Mouse (Mus musculus) macrophage (primary cell): ENCODE data around the gene Hist1h4b. TPM values are rescaled to one million over a fixed set of nuclear protein-coding genes. Genes with fewer than 3 reads are reported as not detected.

ENCODE experiments used
- H3K27ac ChIP-seq: fragments of 350-480 bp; formaldehyde crosslinking; 2 replicates; pipeline ENCODE4 v1.9.0; 2021
- H3K36me3 ChIP-seq: fragments of 350-480 bp; formaldehyde crosslinking; 2 replicates; pipeline ENCODE4 v1.9.0; 2021; ENCODE audit errors: inconsistent target
- H3K4me3 ChIP-seq: fragments of 350-480 bp; formaldehyde crosslinking; 2 replicates; pipeline ENCODE4 v1.9.0; 2021; ENCODE audit errors: inconsistent target
- H3K79me2 ChIP-seq: fragments of 350-480 bp; formaldehyde crosslinking; 2 replicates; pipeline ENCODE4 v1.9.0; 2021; ENCODE audit errors: inconsistent target
- WGBS: methylation state at CpG from one replicate; pipeline ENCODE4 v1.1.7; 2026; ENCODE audit warnings: inconsistent platforms; ENCODE audit not compliant: missing documents; 5-methylcytosine and 5-hydroxymethylcytosine counted together
- polyA plus RNA-seq: library from polyadenylated mRNA; stranded (reverse); fragments of 250-400 nt; gene quantifications from 3 replicates; pipeline ENCODE4 v1.2.4, GENCODE M21; 2018; ENCODE audit warnings: inconsistent platforms

The Hist1h4b gene
- polyA plus RNA-seq, 1 experiment from 2014 or later, result 0.99 TPM

GRCm38 (mm10) chr13:23730479-23730878 is 26.3 kb upstream of the Hist1h4b start:
- H3K4me3 ChIP-seq, result no peak overlapping the region
- H3K36me3 ChIP-seq, result no peaks in the 10 kb centered on the region
- 63% methylated on average over 8 of the region's 8 CpGs for WGBS
- H3K27ac ChIP-seq, result no peak overlapping the region
- no peaks in the 10 kb centered on the region for H3K79me2 ChIP-seq

DNA sequence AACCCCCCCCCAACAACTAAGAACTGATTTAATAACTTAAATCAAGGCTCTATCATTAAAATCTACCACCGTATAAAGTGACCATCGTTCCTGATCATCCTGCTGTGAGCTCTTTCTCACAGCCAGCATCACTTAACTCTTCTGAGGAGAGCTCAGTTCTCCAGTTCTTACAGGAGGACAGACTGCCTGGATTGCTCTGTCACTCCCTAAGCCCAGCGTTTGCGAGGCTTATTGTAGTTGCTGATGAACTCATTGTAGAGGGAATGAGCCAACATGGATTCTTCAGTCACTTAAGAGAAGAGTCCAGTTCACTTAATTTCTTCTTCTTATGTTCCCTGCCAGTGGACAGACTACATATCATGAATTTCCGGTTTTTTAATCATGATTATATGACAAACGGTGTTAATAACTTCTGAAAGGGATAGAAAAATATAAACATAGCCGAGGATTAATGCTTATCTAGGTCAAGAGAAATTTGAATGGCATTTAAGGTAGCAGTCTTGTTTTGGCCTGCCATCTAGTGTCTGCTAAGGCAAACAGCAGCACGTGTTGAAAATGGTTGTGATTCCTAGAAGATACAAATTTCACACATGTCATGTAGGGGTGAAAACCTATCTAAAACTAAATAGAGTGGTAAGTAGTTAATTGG is 24.5 kb upstream of the Hist1h4b start:
- no peak overlapping the region for H3K4me3 ChIP-seq
- H3K79me2 ChIP-seq, result no peaks in the 10 kb centered on the region
- 26% methylated on average over 8 of the region's 8 CpGs for WGBS
- no peak overlapping the region for H3K27ac ChIP-seq
- H3K36me3 ChIP-seq, result no peaks in the 10 kb centered on the region

GRCm38 (mm10) chr13:23737091-23737490 is 19.7 kb upstream of the Hist1h4b start:
- H3K27ac ChIP-seq, result no peak overlapping the region
- no peaks in the 10 kb centered on the region for H3K79me2 ChIP-seq
- 98% methylated on average over 5 of the region's 5 CpGs for WGBS
- no peak overlapping the region for H3K4me3 ChIP-seq
- H3K36me3 ChIP-seq, result no peaks in the 10 kb centered on the region

GRCm38 (mm10) chr13:23738041-23738440 is 18.8 kb upstream of the Hist1h4b start:
- Histone ChIP-seq H3K27ac (peak overlapping the region; percentile 78), H3K79me2 (no peaks in the 10 kb centered on the region), H3K36me3 (no peaks in the 10 kb centered on the region), H3K4me3 (no peak overlapping the region)
- 34% methylated on average over 4 of the region's 4 CpGs for WGBS

DNA sequence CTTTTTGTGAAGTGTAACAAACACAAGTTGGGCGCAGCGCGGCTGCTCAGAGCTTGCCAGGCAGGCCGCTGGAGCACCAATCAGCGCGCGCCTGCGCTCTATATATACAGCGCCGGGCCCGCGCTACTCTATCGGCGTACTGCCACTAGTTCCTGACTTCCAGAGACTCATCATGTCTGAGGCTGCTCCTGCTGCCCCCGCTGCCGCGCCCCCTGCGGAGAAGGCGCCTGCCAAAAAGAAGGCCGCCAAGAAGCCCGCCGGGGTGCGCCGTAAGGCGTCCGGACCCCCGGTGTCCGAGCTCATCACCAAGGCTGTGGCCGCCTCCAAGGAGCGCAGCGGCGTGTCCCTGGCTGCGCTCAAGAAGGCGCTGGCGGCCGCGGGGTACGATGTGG is 18.1 kb upstream of the Hist1h4b start, which contains the start of gene Hist1h1c:
Gene Hist1h1c (plus strand): TSS at position 132 of the 392 bp plus-strand sequence.
- H3K79me2 ChIP-seq, result no peaks in the 10 kb centered on the region
- no peaks in the 10 kb centered on the region for H3K36me3 ChIP-seq
- WGBS, result 1% methylated on average over 16 of the region's 38 CpGs
- H3K4me3 ChIP-seq, result peak within 1 kb of the TSS; percentile 60
- H3K27ac ChIP-seq, result peak within 1 kb of the TSS; percentile 90

DNA sequence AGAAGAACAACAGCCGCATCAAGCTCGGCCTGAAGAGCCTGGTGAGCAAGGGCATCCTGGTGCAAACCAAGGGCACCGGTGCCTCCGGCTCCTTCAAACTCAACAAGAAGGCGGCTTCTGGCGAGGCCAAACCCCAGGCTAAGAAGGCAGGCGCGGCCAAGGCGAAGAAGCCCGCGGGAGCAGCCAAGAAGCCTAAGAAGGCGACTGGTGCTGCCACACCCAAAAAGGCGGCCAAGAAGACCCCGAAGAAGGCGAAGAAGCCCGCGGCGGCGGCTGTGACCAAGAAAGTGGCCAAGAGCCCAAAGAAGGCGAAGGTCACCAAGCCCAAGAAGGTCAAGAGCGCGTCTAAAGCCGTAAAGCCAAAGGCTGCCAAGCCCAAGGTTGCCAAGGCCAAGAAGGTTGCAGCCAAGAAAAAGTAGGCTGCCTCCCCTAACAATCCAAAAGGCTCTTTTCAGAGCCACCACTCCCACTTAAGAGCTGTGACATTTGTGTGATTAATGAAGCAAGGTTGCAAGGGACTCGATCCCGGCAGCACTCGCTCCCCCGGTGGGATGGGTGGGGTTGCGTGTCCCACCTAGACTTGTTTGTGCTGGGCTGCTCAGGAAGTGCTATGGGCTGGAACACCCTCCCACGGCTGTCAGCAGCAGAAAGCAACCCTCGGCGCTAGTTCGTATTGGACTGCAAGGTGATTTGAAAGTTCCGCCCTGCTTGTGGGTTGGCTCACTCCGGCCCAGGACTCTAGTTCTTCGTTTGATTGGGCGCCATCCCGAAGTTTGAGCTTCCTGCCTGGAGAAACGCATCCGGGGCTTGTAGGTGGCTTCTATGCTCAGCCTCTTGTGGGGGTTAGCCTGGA is 17.5 kb upstream of the Hist1h4b start:
- 1% methylated on average over 39 of the region's 39 CpGs for WGBS
- H3K27ac ChIP-seq, result peak overlapping the region; percentile 90
- H3K4me3 ChIP-seq, result peak overlapping the region; percentile 60
- no peaks in the 10 kb centered on the region for H3K79me2 ChIP-seq
- H3K36me3 ChIP-seq, result no peaks in the 10 kb centered on the region

DNA sequence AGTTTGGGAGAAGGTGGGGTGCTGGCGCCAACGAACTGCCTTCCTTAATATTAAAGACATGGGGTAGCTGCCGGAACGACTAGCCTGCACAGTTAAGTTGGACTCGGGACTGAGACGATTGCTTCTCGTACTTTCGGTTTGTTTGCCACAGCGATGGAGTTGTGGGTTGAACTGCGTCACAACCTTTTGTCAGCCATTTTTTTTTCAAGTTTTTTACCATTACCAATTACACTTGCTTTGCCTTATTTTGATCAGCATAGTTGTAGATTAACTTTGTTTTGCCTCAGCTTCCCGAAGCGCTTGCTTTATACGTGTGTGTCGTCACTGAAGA is 16.9 kb upstream of the Hist1h4b start:
- peak overlapping the region; percentile 90 for H3K27ac ChIP-seq
- H3K79me2 ChIP-seq, result no peaks in the 10 kb centered on the region
- H3K36me3 ChIP-seq, result no peaks in the 10 kb centered on the region
- H3K4me3 ChIP-seq, result peak overlapping the region; percentile 60
- WGBS, result under 1% methylated on average over 14 of the region's 14 CpGs

DNA sequence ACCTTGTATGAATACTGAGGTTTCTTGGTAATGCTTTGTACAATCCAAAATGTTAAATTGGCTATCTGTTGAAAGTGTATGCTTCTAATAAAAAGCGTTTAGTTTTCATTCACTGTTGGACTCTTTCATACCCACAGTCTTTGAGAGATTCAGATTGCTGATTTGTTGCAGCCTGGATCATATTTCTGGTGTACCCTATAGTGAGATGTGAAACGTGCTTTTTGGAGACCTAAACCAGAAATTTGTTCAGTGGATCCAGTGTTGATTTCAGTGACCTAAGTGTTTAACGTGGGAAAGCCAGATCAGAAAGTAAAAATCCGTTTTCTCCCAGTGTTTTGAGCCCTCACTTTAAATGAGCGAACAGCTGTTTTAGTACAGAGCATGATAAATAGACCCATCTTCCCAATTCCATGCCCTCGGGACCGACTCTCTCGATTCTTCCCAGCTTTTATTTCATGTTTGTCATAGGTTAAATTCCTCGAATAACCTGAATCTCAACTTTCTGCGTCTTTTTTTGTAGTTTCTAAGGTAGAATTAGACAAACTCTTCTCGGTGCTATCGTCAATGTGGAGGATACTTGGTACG is 16.5 kb upstream of the Hist1h4b start:
- H3K36me3 ChIP-seq, result no peaks in the 10 kb centered on the region
- no peaks in the 10 kb centered on the region for H3K79me2 ChIP-seq
- peak overlapping the region; percentile 60 for H3K4me3 ChIP-seq
- WGBS, result 37% methylated on average over 13 of the region's 13 CpGs
- H3K27ac ChIP-seq, result peak overlapping the region; percentile 90

DNA sequence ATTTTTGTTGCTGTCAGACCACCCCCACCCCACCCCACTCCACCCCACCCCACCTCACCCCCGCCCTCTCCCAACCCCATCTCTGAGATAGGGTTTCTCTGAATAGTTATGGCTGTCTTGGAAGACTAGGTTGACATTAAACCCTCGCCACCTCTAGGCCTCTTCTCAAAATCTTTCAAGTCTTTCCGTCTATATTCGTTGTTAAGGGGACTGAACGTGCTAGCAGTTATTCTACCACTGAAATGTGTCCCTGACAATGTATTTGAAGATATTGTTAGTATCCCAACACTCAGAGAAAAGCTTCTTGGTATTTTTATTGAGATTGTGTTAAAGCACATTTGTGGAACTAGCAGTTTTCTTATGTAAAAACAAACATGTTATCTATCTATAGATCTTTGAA is 15.9 kb upstream of the Hist1h4b start:
- Histone ChIP-seq H3K79me2 (no peaks in the 10 kb centered on the region), H3K4me3 (peak overlapping the region; percentile 60; the same call in 1 of the 2 replicates), H3K36me3 (no peaks in the 10 kb centered on the region), H3K27ac (peak overlapping the region; percentile 90)
- 79% methylated on average over 4 of the region's 5 CpGs for WGBS

DNA sequence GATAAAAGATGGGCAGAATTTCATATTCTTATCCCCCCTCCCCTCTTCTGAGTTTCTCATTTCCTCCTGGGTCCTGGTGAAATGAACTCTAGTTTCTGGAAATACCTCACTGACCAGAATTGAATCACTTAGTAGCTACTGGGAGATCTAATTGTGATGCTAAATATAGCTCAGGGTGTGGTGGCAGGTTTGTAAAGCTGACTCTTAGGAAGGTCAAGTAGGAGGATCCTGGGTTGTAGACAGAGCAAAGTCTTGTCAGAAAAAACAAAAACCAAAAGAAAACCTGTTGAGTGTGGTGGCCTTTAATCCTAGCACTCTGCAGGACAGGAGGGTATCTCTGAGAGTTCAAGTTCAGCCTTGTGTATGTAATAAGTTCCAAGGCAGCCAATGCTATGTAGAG is 14.8 kb upstream of the Hist1h4b start:
- H3K36me3 ChIP-seq, result no peaks in the 10 kb centered on the region
- H3K27ac ChIP-seq, result no peak overlapping the region
- no peak overlapping the region for H3K4me3 ChIP-seq
- no peaks in the 10 kb centered on the region for H3K79me2 ChIP-seq

- no peaks in the 10 kb centered on the region for H3K79me2 ChIP-seq
- no peaks in the 10 kb centered on the region for H3K36me3 ChIP-seq
- WGBS, result 94% methylated on average over 4 of the region's 5 CpGs
- no peak overlapping the region for H3K4me3 ChIP-seq
- no peak overlapping the region for H3K27ac ChIP-seq
These were observed 13.6 kb upstream of the Hist1h4b start for GRCm38 (mm10) chr13:23743215-23743614.

DNA sequence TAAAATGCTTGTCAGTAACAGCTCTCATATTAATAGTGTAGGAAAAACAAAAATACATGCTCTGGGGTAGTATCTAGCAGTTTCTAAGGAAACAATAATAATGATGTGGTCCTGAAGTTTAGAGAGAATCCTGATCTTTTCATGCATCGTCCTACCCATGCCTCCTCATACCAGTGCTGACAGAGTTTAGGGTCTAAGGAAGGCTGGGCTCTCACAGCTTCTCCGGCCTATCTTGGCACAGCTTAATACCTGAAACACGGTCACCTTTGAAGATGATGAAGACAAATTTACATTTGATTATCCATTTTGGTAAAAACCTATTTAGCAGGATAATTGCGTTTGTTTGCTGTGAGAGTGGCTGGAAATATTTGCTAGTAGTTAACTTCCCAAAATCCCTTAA is 12.8 kb upstream of the Hist1h4b start:
- Histone ChIP-seq H3K79me2 (no peaks in the 10 kb centered on the region), H3K4me3 (peak overlapping the region; percentile 25; the same call in 1 of the 2 replicates), H3K27ac (peak overlapping the region; percentile 53), H3K36me3 (no peaks in the 10 kb centered on the region)
- WGBS, result 89% methylated on average over 4 of the region's 4 CpGs

DNA sequence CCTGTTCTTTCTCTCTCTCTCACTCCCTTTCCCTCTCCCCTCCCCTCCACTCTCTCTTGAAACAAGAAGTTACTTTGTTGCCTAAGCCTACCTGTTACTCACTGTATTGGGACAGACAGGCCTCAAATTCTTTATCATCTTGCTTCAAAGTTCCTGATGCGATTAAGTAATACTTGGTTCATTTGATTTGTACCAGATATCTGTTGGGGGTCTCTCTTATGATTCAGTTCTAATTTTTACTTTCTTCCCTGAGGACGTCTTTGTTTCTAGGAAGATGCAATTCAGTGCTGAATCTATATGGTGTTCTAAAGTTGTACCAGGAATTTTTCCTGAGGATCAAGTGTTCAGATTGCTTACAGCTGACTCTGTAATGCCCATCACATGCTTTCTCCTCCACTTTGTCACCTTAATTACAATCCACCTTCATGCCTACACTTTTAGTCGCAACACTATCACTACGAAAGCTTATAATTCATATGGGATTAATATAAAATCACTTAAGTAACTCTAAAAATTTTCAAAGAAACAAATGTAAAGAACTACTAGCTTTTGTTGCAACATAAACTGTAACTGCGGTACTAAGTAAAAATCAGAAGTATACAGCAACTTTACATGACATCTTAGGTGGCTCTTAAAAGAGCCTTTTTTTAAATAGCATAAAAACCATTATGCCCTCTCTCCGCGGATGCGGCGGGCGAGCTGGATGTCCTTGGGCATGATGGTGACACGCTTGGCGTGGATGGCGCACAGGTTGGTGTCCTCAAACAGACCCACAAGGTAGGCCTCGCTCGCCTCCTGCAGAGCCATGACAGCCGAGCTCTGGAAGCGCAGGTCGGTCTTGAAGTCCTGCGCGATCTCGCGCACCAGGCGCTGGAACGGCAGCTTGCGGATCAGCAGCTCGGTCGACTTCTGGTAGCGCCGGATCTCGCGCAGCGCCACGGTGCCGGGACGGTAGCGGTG is 12.1 kb upstream of the Hist1h4b start:
- Histone ChIP-seq H3K4me3 (peak overlapping the region; percentile 25), H3K79me2 (no peaks in the 10 kb centered on the region), H3K36me3 (no peaks in the 10 kb centered on the region), H3K27ac (peak overlapping the region; percentile 53)
- 13% methylated on average over 10 of the region's 36 CpGs for WGBS
